Mouse (Mus musculus): ENCODE measurements around the gene Socs7. TPM values are rescaled to one million over a fixed set of nuclear protein-coding genes. Genes with fewer than 3 reads are reported as not detected.
A peak's percentile ranks its signal among the peaks of the same experiment; 100 is the strongest.

Socs7 gene
- total RNA-seq, 2 experiments from 2014 or later, result 33.7 to 34.8 TPM

DNA sequence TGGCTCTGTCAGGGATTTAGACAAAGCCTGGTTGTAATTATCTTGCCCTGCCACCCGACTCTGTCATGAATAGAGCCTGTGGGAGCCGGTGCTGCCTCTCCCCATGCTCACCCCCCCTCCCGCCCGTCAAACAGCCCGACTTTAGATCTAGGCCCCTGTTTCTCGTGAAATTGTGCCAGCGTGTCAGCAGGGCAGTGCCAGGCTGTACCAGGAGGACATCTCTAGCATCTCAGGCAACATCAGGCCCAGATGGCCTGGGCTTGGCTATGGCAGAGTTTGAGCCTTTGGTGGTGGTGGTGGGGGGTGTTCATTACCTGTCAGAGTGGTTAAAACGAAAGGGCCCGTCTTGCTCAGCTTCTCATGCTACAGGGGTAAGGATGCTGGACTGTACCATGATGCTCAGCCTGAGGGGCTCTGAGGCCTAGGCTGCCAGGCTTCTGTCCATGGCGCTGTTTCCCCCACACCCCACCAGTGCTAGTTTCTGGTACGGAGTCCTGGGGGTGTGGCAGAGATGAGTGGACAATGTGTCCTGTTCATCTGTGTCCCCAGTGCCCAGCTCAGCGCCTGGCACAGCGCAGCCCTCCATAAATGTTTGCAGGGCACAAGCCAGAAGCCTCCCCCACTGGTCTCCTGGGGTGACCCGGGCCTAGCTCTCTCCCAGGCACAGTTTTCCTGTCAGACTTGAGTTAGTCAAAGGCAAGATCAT, 56.6 kb downstream of the Socs7 start:
- DNase-seq, result no peak

DNA sequence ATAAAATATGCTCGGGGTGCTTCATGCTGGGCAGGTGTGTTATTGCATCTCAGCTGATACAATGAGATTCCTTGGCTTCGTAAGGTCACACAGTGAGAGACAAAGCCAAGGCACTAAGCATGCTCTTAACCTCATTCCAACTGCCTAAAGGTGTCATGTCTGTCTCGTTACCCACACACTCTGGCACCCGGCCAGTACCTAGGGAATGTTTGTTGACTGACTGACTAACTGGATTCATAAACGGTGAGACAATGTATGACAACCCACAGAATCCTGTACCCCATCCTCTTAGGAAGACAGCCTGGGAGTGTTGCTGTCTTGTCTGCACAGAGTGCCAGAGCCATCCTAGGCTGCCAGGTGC, 57.2 kb downstream of the Socs7 start:
- DNase-seq, result no peak

DNA sequence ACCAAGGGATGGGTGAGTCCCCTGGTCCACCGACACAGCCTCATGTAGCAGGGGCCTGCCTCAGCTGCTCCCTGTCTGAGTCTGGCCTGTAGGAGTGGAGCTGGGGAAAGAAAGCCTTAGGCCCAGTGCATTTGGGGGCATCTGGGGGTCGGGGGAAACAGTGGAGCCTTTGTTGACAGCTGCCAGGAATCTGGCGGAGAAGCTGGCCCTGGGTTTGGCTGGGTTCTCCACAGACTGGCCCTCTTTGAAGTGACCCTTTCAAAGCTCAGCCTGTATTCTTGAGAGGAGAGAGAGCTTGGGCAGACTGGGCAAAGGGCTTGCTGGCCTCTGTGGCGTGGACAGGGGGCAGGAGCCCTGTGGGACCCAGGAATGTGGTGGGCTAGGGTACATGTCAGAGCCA, 60.2 kb downstream of the Socs7 start:
- DNase-seq, result no peak

DNA sequence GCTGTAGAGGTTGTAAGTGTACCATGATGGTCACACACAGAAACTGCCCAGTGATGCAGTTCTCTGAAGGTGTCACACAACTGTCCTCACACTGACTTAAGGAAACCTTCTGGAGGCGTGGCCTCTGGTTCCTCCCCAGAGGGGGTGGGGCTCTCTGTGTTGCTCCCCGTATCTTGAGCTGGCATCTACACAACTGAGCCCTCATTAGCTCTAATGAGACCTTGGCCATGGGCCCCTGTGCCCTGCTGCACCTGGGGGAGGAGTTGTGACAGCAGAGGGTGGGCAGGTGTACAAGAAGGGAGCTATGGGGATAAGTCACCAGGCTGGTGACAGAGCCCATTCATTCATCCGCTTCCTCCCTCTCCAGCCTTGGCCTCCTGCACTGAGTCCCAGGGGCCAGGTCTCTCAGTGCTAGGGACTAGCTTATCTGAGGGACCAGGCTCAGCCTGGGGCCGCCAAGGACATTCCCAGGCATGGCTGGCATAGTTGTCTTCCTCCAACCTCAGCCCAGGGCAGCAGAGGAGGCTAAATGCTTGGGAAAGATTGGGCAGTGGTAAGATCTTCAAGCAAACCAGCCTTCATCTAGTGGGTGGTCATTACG, 61.8 kb downstream of the Socs7 start:
- DNase-seq, result no peak

DNA sequence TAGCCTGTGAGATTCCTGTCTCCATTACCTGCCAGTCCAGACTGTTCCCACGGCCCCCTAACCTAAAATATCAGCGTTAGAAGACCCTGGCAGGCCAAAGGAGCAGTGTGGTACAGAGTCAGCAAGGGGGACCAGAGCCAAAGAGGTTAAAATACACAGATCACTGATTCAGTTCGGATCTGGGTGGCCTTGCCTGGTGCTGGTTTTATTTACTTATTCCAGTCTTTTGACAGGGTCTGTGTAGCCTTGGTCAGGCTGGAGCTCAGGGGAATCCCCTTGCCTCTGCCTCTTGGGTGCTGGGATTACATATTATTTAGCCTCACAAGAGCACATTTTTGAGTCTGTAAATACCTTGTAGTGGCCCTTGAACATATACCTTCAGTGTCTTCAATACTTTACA, 62.5 kb downstream of the Socs7 start:
- DNase-seq, result no peak

DNA sequence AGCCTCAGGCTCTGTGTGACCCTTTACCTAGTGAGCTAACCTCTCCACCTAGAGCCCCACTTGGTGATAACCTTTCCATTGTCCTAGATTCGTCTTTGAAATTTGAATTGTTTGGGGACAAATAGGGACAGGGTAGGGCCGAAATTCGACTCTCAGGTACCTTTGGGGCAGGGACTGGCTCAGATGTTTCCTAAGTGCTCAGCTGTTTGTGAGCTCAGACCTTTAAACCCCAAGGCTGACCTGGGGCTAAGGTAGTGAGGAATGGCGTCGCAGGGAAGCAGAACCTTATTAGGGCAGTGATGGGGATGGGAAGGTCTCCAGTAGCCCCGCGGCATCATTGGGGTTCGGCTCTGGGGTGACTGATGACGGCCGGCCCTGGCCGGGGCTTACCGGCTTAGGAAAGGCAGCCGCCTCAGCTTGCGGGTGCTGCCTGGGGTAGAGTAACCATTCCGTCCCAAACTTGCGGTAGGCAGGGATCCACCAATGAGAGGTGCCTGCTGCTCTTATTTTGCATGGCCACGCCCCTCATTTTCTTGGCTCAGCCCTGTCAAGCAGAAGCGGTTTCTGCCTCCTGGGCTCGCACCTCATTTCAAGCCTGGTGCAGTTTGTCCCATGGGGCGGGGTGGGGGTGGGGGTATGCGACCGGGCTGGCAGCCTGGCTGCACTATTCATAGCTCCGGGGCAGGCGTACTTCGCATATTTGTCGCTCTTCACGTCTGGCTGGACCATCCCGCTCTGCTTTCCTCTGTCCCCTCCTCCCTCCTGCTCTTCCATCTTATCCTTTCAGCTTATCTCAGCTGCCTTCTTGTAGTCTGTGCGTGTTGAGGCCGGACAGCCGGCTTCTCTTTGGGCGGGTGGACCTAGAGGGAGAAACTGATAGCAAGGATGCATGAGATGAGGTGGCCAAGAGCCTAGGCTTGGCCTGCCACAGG, 65.7 kb downstream of the Socs7 start:
- peak; percentile 71 for DNase-seq

DNA sequence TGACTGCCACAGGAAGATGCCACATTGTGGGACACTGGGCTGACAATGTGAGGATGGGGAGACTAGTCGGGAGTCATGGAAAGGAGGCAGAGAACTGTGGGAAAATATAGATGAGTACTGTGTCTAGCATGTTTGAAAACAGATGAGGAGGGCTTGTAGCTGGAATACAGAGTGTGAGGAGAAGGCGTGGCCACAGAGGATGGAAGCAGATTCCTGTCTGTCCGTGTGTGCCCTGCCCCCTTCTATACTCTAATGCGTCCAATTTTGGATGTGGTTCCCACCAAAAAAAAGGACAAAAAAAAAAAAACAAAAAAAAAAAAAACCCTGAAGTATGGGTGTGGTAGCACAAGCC, 66.4 kb downstream of the Socs7 start:
- no peak for DNase-seq

DNA sequence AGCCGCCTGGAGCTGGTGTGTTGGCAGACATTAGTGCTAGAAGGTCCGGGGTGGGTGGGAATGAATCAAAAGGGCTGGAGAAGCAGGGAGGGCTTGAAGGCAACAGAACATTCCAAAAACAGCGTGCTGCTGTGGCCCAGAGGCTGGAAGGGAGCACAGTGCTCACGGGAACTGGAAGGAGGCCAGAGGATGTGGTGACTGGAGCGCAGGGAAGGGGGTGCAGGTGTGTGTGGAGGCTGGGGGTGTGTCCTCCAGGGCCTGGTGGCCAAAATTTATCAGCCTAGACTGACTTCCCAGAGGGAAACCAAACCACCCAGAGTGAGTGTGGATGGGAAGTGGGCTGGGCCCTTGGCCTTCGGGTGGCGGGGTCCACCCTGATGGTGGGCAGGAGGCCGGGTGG, 67.3 kb downstream of the Socs7 start:
- DNase-seq, result no peak

DNA sequence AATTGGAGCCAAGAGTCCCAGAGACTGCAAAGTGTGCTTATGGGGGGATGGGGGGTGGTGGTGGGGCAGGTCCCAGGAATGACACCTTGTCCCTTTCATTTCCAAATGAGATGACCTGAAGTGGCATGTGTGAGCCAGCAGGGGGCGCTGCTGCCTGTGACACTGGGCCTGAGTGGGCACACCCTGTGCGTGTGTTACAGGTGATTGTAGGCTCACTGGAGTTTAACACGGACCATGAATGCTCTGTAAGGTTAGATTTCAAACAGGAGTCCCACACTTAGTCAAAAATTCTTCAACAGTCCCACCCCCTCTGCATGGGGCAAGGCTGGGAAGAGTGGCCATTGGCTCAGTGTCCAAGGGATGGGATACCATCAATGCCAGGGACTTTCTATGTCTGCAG, 69.7 kb downstream of the Socs7 start:
- peak; percentile 72 for DNase-seq

DNA sequence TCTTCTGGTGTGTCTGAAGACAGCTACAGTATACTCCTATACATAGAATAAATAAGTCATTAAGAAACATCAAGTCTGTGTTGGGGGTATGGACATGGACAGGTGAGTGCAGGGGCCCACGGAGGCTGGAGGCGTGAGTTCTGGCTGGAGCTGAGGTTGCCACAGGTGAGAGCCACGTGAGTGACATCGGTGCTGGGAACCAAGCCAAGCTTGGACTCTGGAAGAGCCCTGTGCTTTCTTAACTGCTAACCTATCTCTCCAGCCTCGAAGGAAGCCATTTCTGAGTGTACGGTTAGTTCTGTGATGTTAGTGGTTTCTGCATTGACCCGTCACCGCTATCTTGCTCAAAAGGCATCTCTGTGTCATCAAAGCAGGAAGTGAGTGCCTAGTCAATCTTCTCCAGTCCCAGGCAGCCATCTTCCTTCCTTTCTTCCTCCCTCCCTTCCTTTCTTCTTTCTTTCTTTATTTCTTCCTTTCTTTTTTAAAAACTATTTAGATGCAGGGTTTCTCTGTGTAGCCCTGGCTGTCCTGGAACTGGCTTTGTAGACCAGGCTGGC, 70.7 kb downstream of the Socs7 start:
- DNase-seq, result no peak

DNA sequence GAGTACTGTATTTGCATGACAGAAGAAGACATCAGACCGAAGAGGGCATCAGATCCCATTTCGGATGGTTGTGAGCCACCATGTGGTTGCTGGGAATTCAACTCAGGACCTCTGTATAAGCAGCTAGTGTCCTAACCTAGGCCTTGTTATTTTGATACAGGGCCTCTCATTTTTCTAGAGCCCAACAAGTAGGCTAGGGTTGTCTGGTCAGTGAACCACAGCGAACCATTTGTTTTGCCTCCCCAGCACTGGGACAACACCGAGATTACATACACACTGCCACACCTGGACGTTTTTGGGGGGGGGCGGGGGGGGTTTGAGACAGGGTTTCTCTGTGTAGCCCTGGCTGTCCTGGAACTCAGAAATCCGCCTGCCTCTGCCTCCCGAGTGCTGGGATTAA, 71.8 kb downstream of the Socs7 start:
- no peak for DNase-seq

DNA sequence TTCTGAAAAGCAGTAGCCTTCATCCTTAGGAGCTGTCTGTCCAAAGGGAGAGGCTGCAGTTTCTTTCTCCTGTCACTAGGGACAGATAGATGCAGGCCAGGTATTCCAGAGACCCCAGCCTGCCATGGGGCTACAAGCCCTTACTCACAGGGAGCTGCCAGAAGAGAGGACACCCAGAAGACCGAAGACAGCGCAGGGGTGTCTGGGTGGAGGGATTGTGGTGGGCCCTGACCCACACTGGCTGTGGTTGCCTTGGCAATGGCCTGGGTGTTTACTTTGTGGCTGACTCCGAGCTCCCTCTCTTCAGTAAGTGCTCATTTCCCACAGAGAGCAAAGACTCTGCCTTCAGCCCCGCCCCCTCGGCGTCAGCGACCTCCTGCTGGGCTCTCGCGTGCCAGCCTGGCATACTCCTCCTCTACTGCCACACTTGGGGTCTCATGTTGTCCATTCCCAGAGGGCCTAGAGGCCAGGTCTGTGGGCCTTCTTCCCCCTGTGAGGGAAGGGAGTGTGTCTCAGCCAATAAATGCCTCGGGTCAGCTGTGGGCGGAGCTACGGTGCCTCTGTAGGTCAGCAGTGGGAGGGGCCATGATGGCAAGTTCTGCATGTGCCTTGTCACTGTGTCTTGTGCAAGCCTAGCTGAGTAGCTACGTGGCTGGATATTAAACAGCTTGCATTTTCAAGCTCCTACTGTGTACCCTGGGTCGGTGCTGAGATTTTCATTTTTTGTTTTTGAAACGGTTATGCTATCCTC, 72.5 kb downstream of the Socs7 start:
- DNase-seq, result peak; percentile 60

DNA sequence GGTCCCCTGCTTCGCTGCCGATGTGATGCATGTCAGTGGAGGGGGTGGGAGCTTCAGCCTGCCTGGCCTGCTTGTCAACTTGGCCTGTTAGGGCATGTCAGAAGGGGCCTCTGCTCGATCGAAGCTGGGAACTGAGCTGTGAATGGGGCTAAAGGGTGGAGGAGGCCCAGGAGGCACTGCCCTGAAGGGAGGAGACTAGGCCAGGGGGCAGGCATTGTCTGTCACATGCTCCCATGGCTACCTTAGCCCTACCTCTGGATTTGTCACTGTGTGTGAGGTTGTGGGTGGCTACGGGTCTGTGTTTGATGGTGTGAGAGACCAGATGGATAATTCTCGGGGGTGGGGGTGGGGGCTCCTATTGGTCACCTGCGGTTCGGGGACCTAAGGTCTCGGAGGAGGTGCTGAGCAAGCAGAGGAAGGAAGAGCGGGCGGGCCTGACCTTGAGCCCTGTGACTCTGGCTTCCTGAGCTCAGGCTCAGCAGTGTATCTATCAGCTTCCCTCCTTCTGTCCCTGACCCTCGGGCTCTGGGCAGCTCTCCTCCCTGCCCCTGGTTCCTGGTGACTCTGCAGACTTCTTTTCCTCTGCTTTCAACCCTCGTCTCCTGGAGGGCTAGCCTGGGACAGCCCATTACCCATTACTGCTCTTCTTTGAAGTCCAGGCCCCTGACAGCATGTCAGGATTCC, 73.6 kb downstream of the Socs7 start:
- DNase-seq, result no peak

DNA sequence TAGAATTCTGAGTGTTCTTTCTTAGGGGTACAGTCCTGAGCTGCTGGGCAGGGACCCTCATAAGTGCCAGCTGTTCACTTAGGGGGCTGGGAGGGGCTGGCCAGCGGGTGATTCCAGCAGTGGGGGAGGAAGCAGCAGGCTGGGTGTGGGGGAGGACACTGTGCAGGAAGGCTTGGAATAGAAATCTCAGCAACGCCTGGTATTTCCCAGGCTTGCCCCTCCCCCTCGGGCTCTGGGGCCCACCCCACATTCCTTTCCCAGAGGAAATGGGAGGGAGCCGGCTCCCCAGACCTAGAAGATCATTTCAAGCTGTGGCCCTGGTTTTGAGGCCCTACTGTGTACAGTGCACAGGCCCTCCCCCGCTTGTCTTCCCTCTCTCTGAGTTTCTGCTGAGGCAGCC, 75.4 kb downstream of the Socs7 start:
- DNase-seq, result peak; percentile 61

DNA sequence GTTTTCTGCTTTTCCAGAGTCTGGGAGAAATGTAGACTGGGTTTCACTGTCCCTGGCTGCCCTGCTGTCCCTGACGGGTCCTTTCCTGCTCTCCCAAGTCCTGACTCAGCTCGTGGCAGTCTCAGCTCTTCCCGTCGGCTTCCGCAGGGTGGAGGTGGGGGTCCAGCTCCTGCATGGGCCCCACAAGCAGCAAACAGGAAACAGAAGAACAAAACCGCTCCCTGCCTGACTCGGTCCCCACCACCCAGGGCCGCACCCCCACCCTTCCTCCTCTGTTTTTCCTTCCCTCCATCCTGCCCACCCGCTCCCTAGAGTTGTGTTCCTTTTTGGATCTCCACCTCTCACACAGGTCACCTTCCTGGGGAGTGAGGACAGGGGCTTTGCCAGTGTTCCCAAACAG, 76.5 kb downstream of the Socs7 start:
- peak; percentile 30 for DNase-seq

DNA sequence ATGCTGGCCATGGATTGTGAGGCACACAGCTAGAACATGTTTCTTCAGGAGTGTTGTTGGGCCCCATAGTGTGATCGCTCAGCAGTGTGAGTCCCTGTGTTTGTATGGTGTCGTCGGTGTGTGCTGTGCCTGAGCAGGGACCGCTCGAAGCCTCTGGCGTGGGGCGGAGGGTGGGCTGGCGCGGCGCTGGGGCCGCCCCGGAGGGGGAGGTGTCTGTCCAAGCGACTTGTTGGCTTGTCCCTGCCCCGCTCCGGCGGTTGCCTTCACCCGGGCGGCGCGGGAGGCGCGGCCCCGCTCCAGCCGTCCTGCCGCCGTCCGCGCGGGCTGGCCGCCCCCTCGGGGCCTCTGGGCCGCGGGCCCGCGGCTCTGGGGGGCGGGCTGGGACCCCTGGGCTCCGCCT, 77.6 kb downstream of the Socs7 start:
- DNase-seq, result peak; percentile 78

DNA sequence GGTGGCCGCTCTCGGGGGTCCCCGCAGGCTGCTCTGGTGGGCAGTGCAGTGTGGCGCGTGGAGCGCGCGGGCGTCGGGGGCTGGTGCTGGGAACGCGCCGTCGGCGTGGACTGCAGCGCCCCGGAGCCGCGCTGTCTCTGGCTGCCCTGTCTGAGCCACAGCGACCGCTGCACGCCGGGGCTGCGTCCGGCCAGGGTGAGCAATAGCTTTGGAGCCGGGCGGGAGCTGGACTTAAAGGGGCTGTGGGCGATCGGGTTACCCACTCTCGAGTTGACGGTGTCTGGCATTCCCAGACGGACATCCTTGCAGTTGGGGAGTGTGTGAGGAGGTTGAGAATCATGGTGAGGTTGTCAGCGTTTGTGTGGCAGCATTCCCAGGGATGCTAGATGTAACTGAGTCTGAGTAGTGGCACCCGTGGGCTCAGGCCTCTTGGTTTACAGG, 78.1 kb downstream of the Socs7 start:
- peak; percentile 54 for DNase-seq

DNA sequence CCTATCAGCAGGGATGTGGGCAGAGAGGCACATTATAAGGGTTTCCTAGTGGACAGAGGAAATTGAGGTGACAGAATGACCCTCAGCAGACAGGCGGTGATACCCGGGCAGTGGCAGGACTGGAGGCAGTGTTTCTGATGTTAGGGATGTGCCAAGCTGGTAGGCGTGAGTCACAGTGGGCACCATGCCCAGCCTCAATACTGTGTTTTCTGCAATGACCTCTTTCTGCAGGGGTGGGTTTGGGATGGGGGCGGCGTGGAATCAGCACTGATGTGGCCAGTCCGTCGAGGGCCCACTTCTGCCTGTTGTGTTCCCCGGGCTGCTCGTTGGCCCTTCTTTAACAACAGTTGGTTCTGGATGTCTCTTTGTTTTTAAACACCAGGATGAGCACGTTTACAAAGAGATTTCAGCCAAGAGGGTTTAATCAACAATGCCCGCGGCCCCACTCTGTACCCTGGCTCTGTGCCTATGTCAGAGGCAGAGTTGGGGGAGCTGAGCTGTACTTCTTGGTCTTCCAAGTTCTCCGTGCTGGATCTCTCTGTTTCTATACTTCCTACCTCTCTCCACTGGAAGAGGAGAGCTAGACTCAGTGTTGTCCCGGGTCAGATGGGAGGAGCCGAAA, 78.8 kb downstream of the Socs7 start:
- peak; percentile 52 for DNase-seq

DNA sequence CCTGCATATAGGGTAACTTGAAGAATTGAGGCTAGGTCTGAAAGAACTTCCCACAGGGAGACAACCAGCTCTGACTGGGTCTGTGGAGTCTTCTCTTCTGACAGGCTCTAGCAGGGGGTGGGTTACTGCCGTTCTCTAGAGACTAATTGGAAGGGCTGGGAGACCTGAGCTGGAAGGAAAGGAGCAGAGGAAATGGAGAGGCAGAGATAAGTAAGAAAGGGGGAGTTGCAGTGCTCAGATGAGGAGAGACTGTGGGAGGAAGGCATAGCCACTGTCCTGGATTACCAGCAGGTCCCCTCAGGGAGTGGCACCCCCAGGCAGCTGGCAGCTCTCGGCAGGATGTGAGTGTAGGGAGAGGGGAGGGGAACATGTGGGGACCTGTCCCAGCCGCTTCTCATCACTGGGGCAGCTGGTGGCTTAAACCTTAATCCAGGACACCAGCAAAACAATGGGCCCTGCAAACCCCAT, 79.3 kb downstream of the Socs7 start:
- no peak for DNase-seq

DNA sequence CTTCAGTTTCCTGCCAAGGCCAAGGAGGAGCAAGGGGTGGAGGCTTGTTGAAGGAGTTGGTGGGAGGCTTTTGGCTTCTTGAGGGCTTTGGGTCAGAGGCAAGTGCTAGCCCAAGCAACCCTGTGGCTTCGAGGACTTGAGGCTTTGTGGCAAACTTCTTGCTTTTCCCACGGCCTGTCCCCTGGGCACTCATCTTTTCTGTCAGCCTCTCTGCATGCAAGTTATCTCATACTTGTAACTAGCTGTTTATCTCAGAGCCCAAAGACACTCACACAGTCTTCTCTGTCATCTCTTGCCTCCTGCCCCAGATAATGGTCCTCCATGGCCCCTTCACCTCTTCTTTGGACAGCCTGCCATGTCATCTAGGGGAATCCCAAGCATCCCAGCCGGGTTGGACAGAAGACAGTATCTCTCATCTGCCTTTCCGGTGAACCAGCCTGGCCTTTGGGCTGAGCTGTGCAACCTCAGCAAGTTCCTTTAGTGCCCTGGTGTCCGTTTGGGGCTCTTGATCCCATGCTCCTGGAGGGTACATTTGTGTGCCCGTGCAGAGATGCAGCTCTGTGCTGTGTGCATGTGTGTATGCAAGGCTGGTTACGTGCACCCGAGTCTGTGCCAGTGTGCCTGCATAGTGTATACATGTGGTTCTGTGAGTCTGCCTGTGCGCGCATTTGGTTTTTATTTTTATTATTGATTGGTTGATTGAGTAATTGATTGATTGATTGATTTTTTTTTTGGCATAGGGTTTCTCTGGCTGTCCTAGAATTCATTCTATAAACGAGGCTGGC, 80.7 kb downstream of the Socs7 start:
- DNase-seq, result no peak

Data from gastrocnemius, postnatal 10 days (tissue).